Mouse (Mus musculus) ovary, postnatal 14 days (tissue): ENCODE measurements around the gene Frem2.

Experiments used
- DNase-seq: peaks from one replicate; pipeline ENCODE4 v3.0.0; 2022; ENCODE audit warnings: low spot score

The Frem2 gene

GRCm38 (mm10) chr3:53656878-53657561 lies at the start of gene Frem2:
Gene Frem2 (minus strand): TSS chr3:53657355.
- peak; percentile 44 for DNase-seq

- no peak for DNase-seq
Observed at GRCm38 (mm10) chr3:53705992-53706495, 48.9 kb upstream of the Frem2 start.

GRCm38 (mm10) chr3:53703126-53703505 lies 46.0 kb upstream of the Frem2 start:
- no peak for DNase-seq

- DNase-seq, result no peak
Observed at GRCm38 (mm10) chr3:53702421-53703125, 45.4 kb upstream of the Frem2 start.

GRCm38 (mm10) chr3:53701940-53702339 lies 44.8 kb upstream of the Frem2 start:
- DNase-seq, result no peak

- no peak for DNase-seq
Observed at GRCm38 (mm10) chr3:53687776-53688175, 30.6 kb upstream of the Frem2 start.

- DNase-seq, result no peak
Observed at GRCm38 (mm10) chr3:53682244-53682643, 25.1 kb upstream of the Frem2 start.

GRCm38 (mm10) chr3:53680816-53681215 lies 23.7 kb upstream of the Frem2 start:
- no peak for DNase-seq

- DNase-seq, result no peak
Observed at GRCm38 (mm10) chr3:53674225-53674624, 17.1 kb upstream of the Frem2 start.

GRCm38 (mm10) chr3:53669736-53670135 lies 12.6 kb upstream of the Frem2 start:
- DNase-seq, result no peak

GRCm38 (mm10) chr3:53657744-53658534 lies 784 bp upstream of the Frem2 start:
- DNase-seq, result peak; percentile 18

- DNase-seq, result peak; percentile 3
Observed at GRCm38 (mm10) chr3:53656328-53656877, 752 bp downstream of the Frem2 start.

- no peak for DNase-seq
Observed at GRCm38 (mm10) chr3:53655343-53655742, 1.8 kb downstream of the Frem2 start.

- DNase-seq, result no peak
Observed at GRCm38 (mm10) chr3:53650003-53650748, 7.0 kb downstream of the Frem2 start.

- DNase-seq, result no peak
Observed at GRCm38 (mm10) chr3:53649425-53649824, 7.7 kb downstream of the Frem2 start.

- no peak for DNase-seq
Observed at GRCm38 (mm10) chr3:53648902-53649301, 8.3 kb downstream of the Frem2 start.

GRCm38 (mm10) chr3:53635948-53636347 lies 21.2 kb downstream of the Frem2 start:
- DNase-seq, result no peak

GRCm38 (mm10) chr3:53631126-53631525 lies 26.0 kb downstream of the Frem2 start:
- no peak for DNase-seq

GRCm38 (mm10) chr3:53630630-53631029 lies 26.5 kb downstream of the Frem2 start:
- no peak for DNase-seq

GRCm38 (mm10) chr3:53629966-53630365 lies 27.2 kb downstream of the Frem2 start:
- DNase-seq, result no peak

- no peak for DNase-seq
Observed at GRCm38 (mm10) chr3:53623222-53623621, 33.9 kb downstream of the Frem2 start.

- DNase-seq, result no peak
Observed at GRCm38 (mm10) chr3:53620978-53621377, 36.2 kb downstream of the Frem2 start.
